Mouse (Mus musculus): ENCODE results near the gene Lsmem1.

DNA sequence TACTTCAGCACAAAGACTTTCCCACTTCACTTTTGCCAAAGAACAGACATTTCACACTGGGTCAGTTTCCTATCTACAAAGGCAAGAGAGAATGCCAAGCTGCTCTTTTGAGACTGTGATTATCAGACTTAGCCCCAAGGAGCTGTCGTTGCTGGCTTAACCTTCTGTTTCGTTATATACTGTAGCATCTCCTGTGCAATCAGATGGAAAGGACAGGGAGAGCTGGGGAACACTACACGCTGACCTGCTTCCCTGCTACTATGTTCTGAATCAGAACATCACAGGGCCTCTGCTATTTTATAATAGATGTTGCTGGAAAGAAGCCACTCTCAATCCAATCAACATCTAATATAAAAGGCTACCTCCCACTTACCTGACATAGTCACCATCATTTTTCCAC is 9.8 kb upstream of the Lsmem1 start:
- TF ChIP-seq POLR2A (IDR thresholded peaks at IDR 0.05; ENCODE audit: borderline replicate concordance, control insufficient read depth, low read depth, low read length): no peak
- TF ChIP-seq CTCF (IDR thresholded peaks at IDR 0.05; ENCODE audit: control insufficient read depth, insufficient read depth, low read length): no peak
